Mouse (Mus musculus): ENCODE data around the gene Cfap161.

Gene Cfap161

DNA sequence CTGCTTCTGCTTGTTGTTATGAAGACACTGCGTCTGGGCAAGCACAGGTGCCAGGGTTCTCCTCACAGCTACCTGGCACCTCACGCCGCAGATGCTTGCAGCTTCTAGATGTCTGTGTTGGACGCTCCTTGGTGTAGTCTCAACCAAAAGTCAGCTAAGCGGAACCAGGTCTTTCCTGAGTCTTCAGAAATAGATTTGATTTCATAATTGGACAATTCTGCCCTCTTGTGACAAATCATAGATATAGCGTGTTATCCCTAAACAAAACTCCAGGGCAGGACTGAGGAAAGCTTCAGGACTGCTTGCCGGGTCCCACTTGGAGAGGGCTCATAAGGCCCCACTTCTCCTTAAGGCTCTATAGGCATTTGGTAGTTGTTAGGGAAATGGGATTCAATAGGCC is 7.8 kb upstream of the Cfap161 start:
- no peak for DNase-seq (ENCODE audit: extremely low spot score, low spot score)

GRCm38 (mm10) chr7:83802007-83802406 is 7.3 kb upstream of the Cfap161 start:
- DNase-seq (ENCODE audit: extremely low spot score, low spot score) = no peak

GRCm38 (mm10) chr7:83801483-83801875 is 6.8 kb upstream of the Cfap161 start:
- no peak for DNase-seq (ENCODE audit: extremely low spot score, low spot score)

DNA sequence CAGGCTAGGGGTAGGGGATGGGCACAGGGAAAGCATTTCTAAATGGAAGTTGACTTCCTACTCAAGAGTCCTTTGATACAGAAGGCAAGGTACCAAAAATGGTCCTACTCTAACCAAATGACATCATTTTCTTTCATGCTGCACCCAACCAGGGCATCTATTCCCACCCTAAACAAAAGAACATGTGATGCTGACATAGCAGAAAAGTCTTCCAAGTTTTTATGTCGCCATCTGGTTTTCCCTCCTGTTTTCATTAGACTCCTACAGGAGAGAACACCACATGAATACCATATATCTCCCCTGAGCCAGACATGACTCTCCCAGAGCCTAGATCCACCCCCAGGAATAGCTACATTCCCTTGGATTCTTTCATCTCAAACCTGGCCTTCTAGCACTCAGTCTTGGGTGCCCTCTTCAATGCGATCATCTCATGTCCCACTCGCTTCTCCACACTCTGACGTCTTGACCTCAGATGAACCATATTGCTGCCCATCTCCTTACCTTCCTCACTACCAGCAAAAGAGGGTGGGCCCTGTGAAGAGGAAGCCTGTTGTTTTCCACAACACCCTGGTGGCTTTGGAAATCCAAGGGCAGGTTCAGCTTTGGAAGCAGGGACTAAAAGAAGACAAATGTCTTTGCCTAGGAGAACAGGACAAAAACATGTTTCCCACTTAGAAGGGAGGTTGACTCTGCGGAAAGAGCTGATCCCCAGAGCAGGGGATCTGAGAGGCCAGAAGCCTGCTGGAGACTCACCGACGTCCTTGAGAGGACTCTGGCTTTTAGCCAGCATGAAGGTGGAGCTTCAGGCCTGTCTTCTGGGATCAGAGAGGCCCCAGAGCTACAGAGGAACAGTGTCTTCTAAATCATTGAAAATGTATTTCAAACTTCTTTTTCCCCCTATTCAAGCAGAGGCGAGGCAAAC is 6.1 kb upstream of the Cfap161 start:
- no peak for DNase-seq (ENCODE audit: extremely low spot score, low spot score)

DNA sequence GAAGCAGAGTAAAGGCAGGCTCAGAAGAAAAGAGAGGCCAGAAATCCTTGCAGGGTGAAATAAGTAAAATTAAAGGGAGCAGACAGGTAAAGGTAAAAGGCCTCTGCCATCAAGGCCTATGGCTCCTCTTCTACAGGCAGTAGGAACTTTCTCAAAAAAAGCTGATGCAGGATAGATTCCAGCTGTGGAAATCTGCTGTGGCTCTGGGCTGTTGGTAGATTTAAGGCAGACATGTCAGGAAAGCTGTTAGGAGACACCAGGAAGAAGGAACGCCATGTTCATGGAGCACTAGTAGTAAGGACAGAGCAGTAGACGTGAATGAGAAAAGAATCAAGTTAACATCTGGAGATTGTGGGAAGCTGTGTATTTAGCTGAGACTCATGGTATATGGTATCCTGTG is 5.4 kb upstream of the Cfap161 start:
- no peak for DNase-seq (ENCODE audit: extremely low spot score, low spot score)

DNA sequence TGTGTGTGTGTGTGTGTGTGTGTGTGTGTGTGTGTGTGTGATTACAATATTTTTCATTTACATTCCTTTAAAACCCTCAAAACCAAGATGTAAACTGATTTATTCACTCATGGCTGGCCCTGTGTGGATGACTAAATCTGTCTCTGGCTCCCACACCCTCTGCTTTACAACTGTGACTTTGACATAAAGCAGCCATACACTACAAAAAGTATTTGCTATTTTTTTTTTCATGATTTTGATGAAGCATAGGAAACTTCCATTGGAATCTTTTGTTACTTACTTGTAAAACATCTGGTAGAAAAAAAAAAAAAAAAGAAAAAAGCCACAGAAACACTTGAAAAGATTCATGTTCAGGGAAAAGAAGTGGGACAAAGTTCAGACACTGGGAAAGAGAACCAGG is 3.3 kb upstream of the Cfap161 start:
- DNase-seq (ENCODE audit: extremely low spot score, low spot score) = no peak

GRCm38 (mm10) chr7:83796177-83796576 is 1.5 kb upstream of the Cfap161 start:
- DNase-seq (ENCODE audit: extremely low spot score, low spot score) = no peak

DNA sequence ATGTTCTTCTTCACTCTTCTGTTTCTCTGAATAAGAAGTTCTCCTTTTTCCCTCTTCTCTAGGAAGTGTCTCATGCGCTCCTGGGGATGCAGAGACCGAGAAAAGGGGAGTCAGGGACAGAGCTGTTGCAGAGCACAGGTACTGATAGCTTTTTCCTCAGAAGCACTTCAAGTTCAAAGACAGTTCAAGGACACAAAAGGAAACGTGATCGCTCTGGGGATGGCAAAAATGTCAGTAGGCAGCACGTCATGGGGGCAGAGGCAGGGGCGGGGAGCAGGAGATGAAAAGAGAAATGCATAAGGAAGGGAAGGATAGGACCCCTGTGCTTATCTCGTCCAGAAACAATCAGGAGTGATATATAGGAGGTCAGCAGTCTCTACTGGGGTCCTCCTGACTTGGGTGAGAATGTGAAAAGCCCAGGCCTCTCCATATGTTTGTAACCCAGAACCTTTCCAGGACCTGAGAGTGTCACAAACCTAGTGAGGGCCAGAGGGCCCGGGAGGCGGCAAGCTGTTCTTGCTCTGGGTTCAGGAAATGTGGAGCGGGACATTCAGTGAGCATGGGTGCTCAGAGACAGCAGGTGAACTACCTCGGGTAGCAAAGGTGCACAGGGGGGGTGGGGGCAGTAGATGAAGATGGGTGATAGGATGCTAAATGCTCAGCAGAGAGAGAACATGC is 535 bp downstream of the Cfap161 start:
- DNase-seq (ENCODE audit: extremely low spot score, low spot score) = no peak

DNA sequence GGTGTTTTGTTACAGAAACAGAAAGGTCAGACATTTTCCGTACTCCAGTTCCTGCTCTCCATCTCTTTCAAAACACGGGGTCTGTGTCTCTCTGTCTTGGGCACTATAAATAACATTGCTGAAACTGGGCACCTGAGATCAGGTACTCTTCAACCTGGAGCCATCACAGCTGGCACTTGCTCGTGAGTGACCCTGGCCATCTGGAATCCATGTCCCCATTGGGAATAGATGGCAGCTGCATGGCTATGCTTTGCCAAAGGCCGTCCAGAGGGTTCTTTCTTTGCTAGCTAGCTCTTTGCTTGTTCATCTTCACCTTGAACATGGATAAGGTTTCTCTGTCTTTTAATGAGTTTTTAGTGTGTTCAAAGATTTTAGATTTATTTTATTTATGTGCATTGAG is 13.8 kb downstream of the Cfap161 start:
- no peak for DNase-seq (ENCODE audit: extremely low spot score, low spot score)

DNA sequence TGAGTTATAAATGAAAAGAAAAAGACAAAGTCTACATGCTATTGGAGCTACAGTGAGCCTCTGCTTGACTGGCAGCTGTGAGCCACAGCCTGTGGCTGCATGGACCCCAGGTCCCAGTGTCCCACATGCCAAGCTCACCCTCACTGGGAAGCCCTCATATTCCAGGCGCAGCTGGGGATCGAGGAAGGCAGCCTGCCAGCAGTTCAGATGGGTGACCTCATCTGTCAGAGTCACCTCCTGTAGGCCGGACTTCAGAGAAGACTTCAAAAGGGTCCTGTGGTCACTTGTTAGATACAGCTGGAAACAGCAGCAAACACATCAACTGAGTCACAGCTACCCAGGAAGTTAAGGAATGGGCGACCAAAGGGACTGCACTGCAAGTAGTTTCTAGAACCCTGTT is 14.7 kb downstream of the Cfap161 start:
- DNase-seq (ENCODE audit: extremely low spot score, low spot score) = no peak

GRCm38 (mm10) chr7:83779028-83779427 is 15.7 kb downstream of the Cfap161 start:
- DNase-seq (ENCODE audit: extremely low spot score, low spot score) = no peak

DNA sequence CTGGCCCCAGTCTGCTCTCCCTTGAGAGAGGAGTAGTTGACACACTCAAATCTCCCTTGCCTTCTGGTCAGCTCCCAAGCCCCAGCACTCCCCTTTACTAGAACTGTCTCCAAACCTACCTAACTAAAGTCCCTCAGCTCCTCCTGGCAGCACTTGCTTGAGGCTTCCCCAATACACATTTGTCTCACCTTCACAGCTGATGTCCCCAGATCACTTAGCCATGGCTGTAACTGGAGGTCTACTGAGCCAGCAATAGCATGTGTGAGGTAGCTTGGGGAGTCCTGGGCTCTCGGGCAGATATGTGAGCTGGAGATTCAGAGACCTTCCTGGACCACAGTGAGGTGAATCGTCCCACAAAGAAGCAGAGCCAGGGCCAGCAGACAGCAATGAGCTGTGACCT is 16.2 kb downstream of the Cfap161 start:
- DNase-seq (ENCODE audit: extremely low spot score, low spot score) = no peak

- DNase-seq (ENCODE audit: extremely low spot score, low spot score) = peak; percentile 26
Observed at GRCm38 (mm10) chr7:83774721-83775120, 20.0 kb downstream of the Cfap161 start.

DNA sequence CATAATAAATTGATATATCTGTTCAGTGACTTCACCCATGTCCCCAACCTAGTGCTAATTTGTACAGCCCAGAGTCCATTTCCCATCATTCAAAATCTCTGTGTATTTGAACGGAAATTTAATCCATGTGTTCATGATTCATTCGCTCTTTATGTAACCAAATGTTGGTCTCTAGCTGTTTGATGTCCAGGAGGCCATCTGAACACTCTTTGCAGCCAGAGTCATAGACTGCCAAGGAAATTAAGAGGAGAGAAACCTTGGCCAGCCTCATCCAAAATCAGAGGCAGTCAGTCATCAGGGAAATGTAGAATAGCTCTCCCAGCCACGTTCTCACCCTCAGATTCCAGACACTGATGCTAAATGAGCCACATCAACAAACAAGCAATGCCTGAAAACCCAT is 31.0 kb downstream of the Cfap161 start:
- no peak for DNase-seq (ENCODE audit: extremely low spot score, low spot score)

DNA sequence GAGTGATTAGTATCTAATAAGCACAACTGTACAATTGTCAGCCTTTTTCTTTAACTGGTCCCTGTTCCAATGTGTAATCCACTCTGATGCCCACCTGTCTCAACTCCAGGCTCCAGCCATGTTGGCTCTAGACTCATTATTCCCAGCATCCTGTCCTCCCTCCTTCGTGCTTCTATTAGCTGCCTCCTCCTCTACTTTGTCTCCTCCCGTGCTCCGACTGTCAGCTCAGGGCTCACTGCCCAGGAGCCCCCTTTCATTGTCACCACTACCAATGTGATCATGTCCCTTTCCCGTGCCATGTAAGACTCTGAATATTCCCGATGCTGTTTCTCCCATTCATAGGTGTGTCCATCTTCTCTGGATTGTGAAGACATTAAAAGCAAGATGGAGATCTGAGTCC is 32.3 kb downstream of the Cfap161 start:
- no peak for DNase-seq (ENCODE audit: extremely low spot score, low spot score)

GRCm38 (mm10) chr7:83751055-83751454 is 43.6 kb downstream of the Cfap161 start:
- DNase-seq (ENCODE audit: extremely low spot score, low spot score) = no peak

- no peak for DNase-seq (ENCODE audit: extremely low spot score, low spot score)
Observed at GRCm38 (mm10) chr7:83748405-83748804, 46.3 kb downstream of the Cfap161 start.

DNA sequence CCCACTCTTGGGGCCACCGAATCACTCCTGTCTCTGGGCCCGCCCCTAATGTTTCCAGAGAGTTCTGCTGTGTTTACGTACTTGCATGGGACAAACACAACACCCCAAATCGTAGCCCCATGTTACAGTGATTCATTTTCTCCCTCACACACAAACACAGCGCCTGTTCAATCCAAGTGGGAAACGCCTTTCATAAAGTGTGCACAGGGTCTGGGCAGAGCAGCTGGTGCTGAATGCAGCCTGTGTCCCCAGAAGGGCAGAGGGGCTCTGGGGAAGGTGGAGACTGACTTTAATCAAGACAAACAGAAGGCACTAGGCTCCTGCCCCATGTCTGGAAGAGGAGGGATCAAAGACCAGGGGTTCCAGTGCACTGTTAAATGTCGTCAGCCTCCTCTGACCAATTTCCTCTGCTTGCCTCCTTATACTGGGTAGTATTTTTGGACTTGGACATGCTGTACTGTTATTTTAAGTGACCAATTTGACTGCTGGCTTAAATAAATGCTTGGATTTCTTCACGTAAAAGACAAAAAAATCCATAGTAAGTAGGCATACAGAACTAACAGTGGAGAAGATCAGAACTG is 48.5 kb downstream of the Cfap161 start:
- no peak for DNase-seq (ENCODE audit: extremely low spot score, low spot score)

DNA sequence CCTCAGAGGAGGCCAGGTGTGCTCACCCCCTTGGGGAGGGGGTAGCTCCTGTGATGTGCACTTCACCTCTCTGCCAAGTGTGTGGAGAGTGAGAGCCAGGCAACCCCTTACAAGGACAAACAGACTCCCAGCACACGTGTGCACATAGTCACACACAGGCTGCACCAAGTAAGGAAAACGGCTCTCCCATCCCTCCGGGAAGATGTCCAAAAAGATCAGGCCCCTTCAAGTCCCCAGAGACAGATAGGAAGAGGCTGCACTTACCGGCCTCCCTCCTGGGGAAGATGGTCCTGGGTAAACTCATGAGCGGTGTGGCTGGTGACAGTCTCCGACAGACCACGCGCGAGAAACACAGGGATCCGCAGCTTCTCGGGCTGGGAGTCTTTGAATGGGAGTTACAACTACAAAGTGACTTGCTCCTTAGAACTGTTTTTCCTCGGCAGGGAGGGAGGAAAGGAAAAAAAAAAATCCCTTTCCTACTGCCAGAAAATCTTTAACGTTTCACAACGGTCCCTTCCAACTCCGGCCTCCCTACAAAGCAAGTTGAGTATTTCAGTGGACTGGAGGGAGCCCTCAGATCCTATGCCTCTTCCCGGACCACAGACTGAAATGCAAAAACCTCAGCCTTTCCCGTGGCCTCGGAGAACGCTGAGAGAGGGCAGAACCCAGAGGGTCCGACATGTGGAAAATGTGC is 49.1 kb downstream of the Cfap161 start, which contains the start of gene Il16:
Gene Il16, minus strand, starts transcription at position 314 of the 694 bp plus-strand sequence.
- no peak for DNase-seq (ENCODE audit: extremely low spot score, low spot score)

- no peak for DNase-seq (ENCODE audit: extremely low spot score, low spot score)
Observed at GRCm38 (mm10) chr7:83745065-83745412, 49.6 kb downstream of the Cfap161 start.

DNA sequence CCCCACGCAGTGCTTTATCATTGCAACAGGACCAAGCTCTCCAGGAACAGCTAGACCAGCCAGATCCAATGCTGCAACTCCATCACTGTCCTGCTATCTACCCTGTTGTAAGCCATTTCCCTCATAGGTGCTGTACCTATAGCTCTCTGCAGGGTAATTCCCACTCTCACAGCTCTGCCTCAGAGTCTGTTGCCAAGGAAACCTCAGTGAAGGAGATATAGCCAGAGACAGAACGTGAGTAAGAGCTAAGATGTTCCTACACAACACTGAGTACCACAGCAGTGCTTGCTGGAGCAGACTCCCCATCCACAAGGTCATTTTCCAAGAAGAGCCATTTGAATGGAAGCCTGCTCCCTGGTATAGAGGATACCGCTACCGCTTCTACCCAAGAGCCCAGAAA is 50.4 kb downstream of the Cfap161 start:
- no peak for DNase-seq (ENCODE audit: extremely low spot score, low spot score)

GRCm38 (mm10) chr7:83742690-83743089 is 52.0 kb downstream of the Cfap161 start:
- DNase-seq (ENCODE audit: extremely low spot score, low spot score) = no peak
